Mouse (Mus musculus) CH12.LX (cell line): ENCODE data around the gene Borcs6. TPM values are rescaled to one million over a fixed set of nuclear protein-coding genes. Genes with fewer than 3 reads are reported as not detected.
A peak's percentile ranks its signal among the peaks of the same experiment; 100 is the strongest.

Experiments used
- DNase-seq: peaks from one replicate; pipeline ENCODE4 v3.0.0-alpha.2; 2013; ENCODE audit errors: extremely low read depth
- H3K27ac ChIP-seq: 2 replicates; pipeline ENCODE4 v1.5.1; 2012; ENCODE audit warnings: low read depth, mild to moderate bottlenecking, control low read depth, moderate library complexity; ENCODE audit not compliant: insufficient read depth
- H3K27me3 ChIP-seq: replicated peaks from 2 replicates; pipeline ENCODE3; 2012; ENCODE audit warnings: inconsistent platforms
- H3K36me3 ChIP-seq, 2 experiments: replicated peaks in 1 of 2; 2 replicates each; pipeline versions ENCODE3 to v1.6.1; 2012; ENCODE audit warnings: inconsistent platforms in 1 of 2, low read length in 1 of 2, mild to moderate bottlenecking in 1 of 2, mixed read lengths in 1 of 2, moderate library complexity in 1 of 2; ENCODE audit not compliant: control insufficient read depth in 1 of 2, insufficient read depth in 1 of 2
- H3K4me1 ChIP-seq, 2 experiments: 2 replicates each; pipeline ENCODE4 v1.6.1; 2012; ENCODE audit warnings: inconsistent platforms in 1 of 2, moderate library complexity in 1 of 2; ENCODE audit not compliant: insufficient read depth in 2 of 2, control insufficient read depth in 1 of 2
- H3K4me2 ChIP-seq: 2 replicates; pipeline ENCODE4 v1.6.1; 2012; ENCODE audit warnings: low read depth, mild to moderate bottlenecking, control low read depth; ENCODE audit not compliant: poor library complexity, insufficient read depth, severe bottlenecking
- H3K4me3 ChIP-seq, 3 experiments: fragments of 150-350 bp in 1 of 3; sonication (generic) in 1 of 3; replicated peaks in 1 of 3; 2 replicates each; pipeline versions ENCODE3 to v1.5.1; 2011 to 2012; ENCODE audit warnings: low read depth in 2 of 3, low read length in 2 of 3, mild to moderate bottlenecking in 2 of 3, moderate library complexity in 2 of 3, control low read depth in 1 of 3, improper control_type of control experiment in 1 of 3, inconsistent platforms in 1 of 3, mixed read lengths in 1 of 3; ENCODE audit not compliant: poor library complexity in 1 of 3
- H3K79me2 ChIP-seq: replicated peaks from 2 replicates; pipeline ENCODE4 v1.6.1; 2012; ENCODE audit warnings: mild to moderate bottlenecking, moderate library complexity; ENCODE audit not compliant: control insufficient read depth, poor library complexity, insufficient read depth, severe bottlenecking; ENCODE audit errors: extremely low read depth
- H3K9ac ChIP-seq: 2 replicates; pipeline ENCODE4 v1.6.1; 2012; ENCODE audit warnings: low read depth, mild to moderate bottlenecking, control low read depth, moderate library complexity; ENCODE audit not compliant: insufficient read depth
- H3K9me3 ChIP-seq: replicated peaks from 2 replicates; pipeline ENCODE3; 2012; ENCODE audit warnings: low read length, inconsistent platforms, mixed read lengths
- CHD2 ChIP-seq: IDR thresholded peaks from 2 replicates; pipeline ENCODE4 v1.6.1; 2011; ENCODE audit warnings: low read length, improper control_type of control experiment
- E2F4 ChIP-seq: IDR thresholded peaks from 2 replicates; pipeline ENCODE4 v1.6.1; 2011; ENCODE audit warnings: low read depth, low read length, improper control_type of control experiment; ENCODE audit not compliant: insufficient replicate concordance
- ELF1 ChIP-seq: IDR thresholded peaks from 2 replicates; pipeline ENCODE4 v1.6.1; 2014; ENCODE audit warnings: low read depth, mild to moderate bottlenecking, inconsistent platforms, low read length, improper control_type of control experiment
- EP300 ChIP-seq: IDR thresholded peaks from 2 replicates; pipeline ENCODE4 v1.6.1; 2011; ENCODE audit warnings: low read length, improper control_type of control experiment
- JUN ChIP-seq: IDR thresholded peaks from 2 replicates; pipeline ENCODE4 v1.6.1; 2011; ENCODE audit warnings: low read depth, mild to moderate bottlenecking, low read length, improper control_type of control experiment, moderate library complexity; ENCODE audit not compliant: insufficient read depth
- JUND ChIP-seq: conservative IDR thresholded peaks from 2 replicates; pipeline ENCODE4 v1.6.1; 2011; ENCODE audit warnings: low read depth, low read length, improper control_type of control experiment
- MAX ChIP-seq: IDR thresholded peaks from 2 replicates; pipeline ENCODE4 v1.6.1; 2011; ENCODE audit warnings: low read length, improper control_type of control experiment
- MEF2A ChIP-seq: IDR thresholded peaks from 2 replicates; pipeline ENCODE4 v1.6.1; 2014; ENCODE audit warnings: low read depth, mild to moderate bottlenecking, inconsistent platforms, low read length, improper control_type of control experiment, borderline replicate concordance
- MXI1 ChIP-seq: IDR thresholded peaks from 2 replicates; pipeline ENCODE4 v1.6.1; 2011; ENCODE audit warnings: mild to moderate bottlenecking, low read depth, low read length, improper control_type of control experiment
- RAD21 ChIP-seq: IDR thresholded peaks from 2 replicates; pipeline ENCODE4 v1.6.1; 2011; ENCODE audit warnings: low read depth, mild to moderate bottlenecking, low read length, improper control_type of control experiment, moderate library complexity
- SMC3 ChIP-seq: IDR thresholded peaks from 2 replicates; pipeline ENCODE4 v1.6.1; 2011; ENCODE audit warnings: low read depth, low read length, improper control_type of control experiment
- TBP ChIP-seq: conservative IDR thresholded peaks from 2 replicates; pipeline ENCODE4 v1.6.1; 2011; ENCODE audit warnings: low read depth, low read length, improper control_type of control experiment
- TCF12 ChIP-seq: IDR thresholded peaks from 2 replicates; pipeline ENCODE4 v1.6.1; 2014; ENCODE audit warnings: low read depth, mild to moderate bottlenecking, inconsistent platforms, low read length, improper control_type of control experiment
- USF1 ChIP-seq: IDR thresholded peaks from 2 replicates; pipeline ENCODE4 v1.6.1; 2014; ENCODE audit warnings: low read depth, mild to moderate bottlenecking, inconsistent platforms, low read length, improper control_type of control experiment
- USF2 ChIP-seq: conservative IDR thresholded peaks from 2 replicates; pipeline ENCODE4 v1.6.1; 2011; ENCODE audit warnings: low read depth, low read length, improper control_type of control experiment
- ZKSCAN1 ChIP-seq: IDR thresholded peaks from 2 replicates; pipeline ENCODE4 v1.6.1; 2012; ENCODE audit warnings: low read depth, inconsistent platforms, low read length, improper control_type of control experiment, borderline replicate concordance
- dilution Hi-C: fragments of 300-500 bp; cut with MboI; formaldehyde crosslinking; loops from 2 replicates; pipeline ENCODE4 v1.14.3; 2020; ENCODE audit warnings: low sequenced_read_pairs; ENCODE audit not compliant: extremely low pct_unique_long_range_greater_than_20kb, extremely low pct_ligation_motif_present
- in situ Hi-C: fragments of 300-500 bp; cut with MboI; formaldehyde crosslinking; loops from 3 replicates; pipeline ENCODE4 v1.14.3; 2019; ENCODE audit warnings: low sequenced_read_pairs, low pct_ligation_motif_present, low pct_unique_long_range_greater_than_20kb, mixed read lengths
- polyA plus RNA-seq: library from polyadenylated mRNA; unstranded; fragments of >175 nt; gene quantifications from 2 replicates; pipeline ENCODE4 v1.2.1, GENCODE M21; 2012; ENCODE audit warnings: low read depth; ENCODE audit not compliant: insufficient read length
- total RNA-seq, 2 experiments: library from RNA; depleted of rRNA; stranded (reverse); fragments of 300-350 nt in 1 of 2; fragments of >200 nt in 1 of 2; gene quantifications; 2 replicates each; pipeline ENCODE4 v1.2.3; 2012 to 2014

Borcs6 gene
- total and polyA plus RNA-seq, 3 experiments: 5.4 to 11.1 (median 7.3) TPM

GRCm38 (mm10) chr11:69071262-69071661 is 11.7 kb downstream of the Borcs6 start (continued):
- TF ChIP-seq MXI1 (no peak), USF1 (no peak), EP300 (0 out of 2 replicates have a peak, but pooled peaks have one; percentile 14), ZKSCAN1 (no peak), SMC3 (no peak), MAX (no peak)

- TF ChIP-seq CHD2 (no peak), E2F4 (no peak), RAD21 (no peak), TBP (no peak), MEF2A (no peak), JUND (no peak), TCF12 (no peak), JUN (no peak), ELF1 (no peak), USF1 (no peak)
- DNase-seq: no peak
- dilution Hi-C loops: no loop called here
- no peaks in the 10 kb centered on the region for H3K9me3 ChIP-seq
- peaks cover 13 to 46% of the 10 kb centered on the region in 2 experiments for H3K4me1 ChIP-seq
- in situ Hi-C loops: no loop called here
- peak overlapping the region; percentile 88 for H3K9ac ChIP-seq
- peak overlapping the region in 1 of 3 experiments; percentile 46 for H3K4me3 ChIP-seq
- H3K27ac ChIP-seq: no peak overlapping the region
- peaks cover 4% of the 10 kb centered on the region for H3K27me3 ChIP-seq
- no peaks in the 10 kb centered on the region for H3K79me2 ChIP-seq
- H3K36me3 ChIP-seq: no peaks in the 10 kb centered on the region
- peak overlapping the region; percentile 85 for H3K4me2 ChIP-seq
These were observed 12.7 kb downstream of the Borcs6 start for GRCm38 (mm10) chr11:69072234-69072633.

GRCm38 (mm10) chr11:69072666-69073064 is 13.1 kb downstream of the Borcs6 start:
- Histone ChIP-seq H3K27me3 (peaks cover 3% of the 10 kb centered on the region), H3K79me2 (no peaks in the 10 kb centered on the region), H3K4me2 (peak overlapping the region; percentile 85), H3K9ac (peak overlapping the region; percentile 88), H3K27ac (no peak overlapping the region), H3K4me1 (peaks cover 13 to 49% of the 10 kb centered on the region in 2 experiments), H3K4me3 (peak overlapping the region; percentile 5 to 51 (median 46)), H3K36me3 (no peaks in the 10 kb centered on the region), H3K9me3 (no peaks in the 10 kb centered on the region)
- no peak for DNase-seq
- no peak for TF ChIP-seq USF2
- TF ChIP-seq EP300: peak; percentile 13; the same call in 1 of the 2 replicates
- dilution Hi-C loops: no loop called here
- in situ Hi-C loops: no loop called here
